Mouse (Mus musculus): ENCODE results near the gene Smap2. TPM values are rescaled to one million over a fixed set of nuclear protein-coding genes. Genes with fewer than 3 reads are reported as not detected.

The Smap2 gene
- total and polyA plus RNA-seq, 3 experiments = 20.1 to 110 (median 29.1) TPM

GRCm38 (mm10) chr4:121018250-121018649 lies 1.2 kb upstream of the Smap2 start:
- dilution Hi-C loops (cut with MboI; ENCODE audit: extremely low pct_ligation_motif_present, extremely low pct_unique_long_range_greater_than_20kb, low sequenced_read_pairs) = no loop called here
- Histone ChIP-seq H3K4me3 (replicated peaks in 1 of 3; ENCODE audit: low read depth in 2 of 3, low read length in 2 of 3, poor library complexity in 1 of 3) (no peak overlapping the region), H3K79me2 (replicated peaks; ENCODE audit: control insufficient read depth, extremely low read depth, insufficient read depth, poor library complexity, severe bottlenecking) (peaks cover 30% of the 10 kb centered on the region), H3K36me3 (replicated peaks in 1 of 2; ENCODE audit: control insufficient read depth in 1 of 2, insufficient read depth in 1 of 2, low read length in 1 of 2) (peaks cover 0 to 2% of the 10 kb centered on the region in 2 experiments), H3K9ac (ENCODE audit: insufficient read depth, low read depth) (no peak overlapping the region), H3K27ac (ENCODE audit: insufficient read depth, low read depth) (no peak overlapping the region), H3K4me2 (ENCODE audit: insufficient read depth, low read depth, poor library complexity, severe bottlenecking) (no peak overlapping the region), H3K9me3 (replicated peaks; ENCODE audit: low read length) (no peaks in the 10 kb centered on the region), H3K4me1 (ENCODE audit: control insufficient read depth in 1 of 2, insufficient read depth in 2 of 2) (peaks cover under 1 to 15% of the 10 kb centered on the region in 2 experiments), H3K27me3 (replicated peaks) (no peaks in the 10 kb centered on the region)
- TF ChIP-seq ZKSCAN1 (IDR thresholded peaks at IDR 0.05; ENCODE audit: borderline replicate concordance, low read depth, low read length) (no peak), CHD1 (IDR thresholded peaks at IDR 0.05; ENCODE audit: low read depth, low read length) (no peak), JUND (conservative IDR thresholded peaks at IDR 0.05; ENCODE audit: low read depth, low read length) (no peak), TCF12 (IDR thresholded peaks at IDR 0.05; ENCODE audit: low read depth, low read length) (no peak), IRF4 (IDR thresholded peaks at IDR 0.05; ENCODE audit: low read depth, low read length) (no peak), KAT2A (IDR thresholded peaks at IDR 0.05; ENCODE audit: insufficient replicate concordance, low read length) (no peak), GABPA (IDR thresholded peaks at IDR 0.05; ENCODE audit: insufficient replicate concordance, low read depth, low read length) (no peak), RCOR1 (conservative IDR thresholded peaks at IDR 0.05; ENCODE audit: low read depth, low read length) (no peak)
- in situ Hi-C loops (cut with MboI; ENCODE audit: low pct_ligation_motif_present, low pct_unique_long_range_greater_than_20kb, low sequenced_read_pairs) = no loop called here
- no peak for DNase-seq (ENCODE audit: extremely low read depth)

- H3K79me2 ChIP-seq (replicated peaks; ENCODE audit: control insufficient read depth, extremely low read depth, insufficient read depth, poor library complexity, severe bottlenecking) = peaks cover 50% of the 10 kb centered on the region
- peak overlapping the region; percentile 39 for H3K4me2 ChIP-seq (ENCODE audit: insufficient read depth, low read depth, poor library complexity, severe bottlenecking)
- TF ChIP-seq ETS1 (conservative IDR thresholded peaks at IDR 0.05; ENCODE audit: low read depth, low read length) (peak; percentile 38; the same call in 1 of the 2 replicates), IRF4 (IDR thresholded peaks at IDR 0.05; ENCODE audit: low read depth, low read length) (0 out of 2 replicates have a peak, but pooled peaks have one; percentile 44), GABPA (IDR thresholded peaks at IDR 0.05; ENCODE audit: insufficient replicate concordance, low read depth, low read length) (no peak), HCFC1 (IDR thresholded peaks at IDR 0.05; ENCODE audit: low read depth, low read length) (peak; percentile 29; the same call in 1 of the 2 replicates), CTCF (conservative IDR thresholded peaks at IDR 0.05 in 1 of 2, IDR thresholded peaks at IDR 0.05 in 1 of 2; ENCODE audit: low read depth in 2 of 2, low read length in 2 of 2) (no peak), MAX (IDR thresholded peaks at IDR 0.05; ENCODE audit: low read length) (peak; percentile 69; the same call in 1 of the 2 replicates), ZKSCAN1 (IDR thresholded peaks at IDR 0.05; ENCODE audit: borderline replicate concordance, low read depth, low read length) (no peak), RCOR1 (conservative IDR thresholded peaks at IDR 0.05; ENCODE audit: low read depth, low read length) (0 out of 2 replicates have a peak, but pooled peaks have one; percentile 30), SIN3A (IDR thresholded peaks at IDR 0.05; ENCODE audit: low read length) (peak; percentile 57), ZMIZ1 (IDR thresholded peaks at IDR 0.05; ENCODE audit: low read depth, low read length) (peak; percentile 37; the same call in 1 of the 2 replicates), POLR2A (IDR thresholded peaks at IDR 0.05; ENCODE audit: low read depth, low read length) (0 out of 2 replicates have a peak, but pooled peaks have one; percentile 18), USF2 (conservative IDR thresholded peaks at IDR 0.05; ENCODE audit: low read depth, low read length) (no peak), BHLHE40 (IDR thresholded peaks at IDR 0.05; ENCODE audit: low read depth, low read length) (peak; percentile 55), MXI1 (IDR thresholded peaks at IDR 0.05; ENCODE audit: low read depth, low read length) (peak; percentile 63), MAZ (IDR thresholded peaks at IDR 0.05; ENCODE audit: low read depth, low read length) (0 out of 2 replicates have a peak, but pooled peaks have one; percentile 14)
- no peaks in the 10 kb centered on the region for H3K9me3 ChIP-seq (replicated peaks; ENCODE audit: low read length)
- dilution Hi-C loops (cut with MboI; ENCODE audit: extremely low pct_ligation_motif_present, extremely low pct_unique_long_range_greater_than_20kb, low sequenced_read_pairs) (no loop called here), in situ Hi-C loops (cut with MboI; ENCODE audit: low pct_ligation_motif_present, low pct_unique_long_range_greater_than_20kb, low sequenced_read_pairs) (no loop called here)
- no peaks in the 10 kb centered on the region for H3K27me3 ChIP-seq (replicated peaks)
- H3K4me3 ChIP-seq (replicated peaks in 1 of 3; ENCODE audit: low read depth in 2 of 3, low read length in 2 of 3, poor library complexity in 1 of 3) = peak overlapping the region; percentile 91 to 98 (median 97)
- DNase-seq (ENCODE audit: extremely low read depth) = peak; percentile 43
- peak overlapping the region; percentile 90 for H3K9ac ChIP-seq (ENCODE audit: insufficient read depth, low read depth)
- H3K4me1 ChIP-seq (ENCODE audit: control insufficient read depth in 1 of 2, insufficient read depth in 2 of 2) = peaks cover 0 to 32% of the 10 kb centered on the region in 2 experiments; a peak in 2 of 4 replicates
- peaks cover 0 to 14% of the 10 kb centered on the region in 2 experiments for H3K36me3 ChIP-seq (replicated peaks in 1 of 2; ENCODE audit: control insufficient read depth in 1 of 2, insufficient read depth in 1 of 2, low read length in 1 of 2)
- H3K27ac ChIP-seq (ENCODE audit: insufficient read depth, low read depth) = peak overlapping the region; percentile 70
Observed at GRCm38 (mm10) chr4:121016021-121016898, 787 bp downstream of the Smap2 start.
